Mouse (Mus musculus) liver, embryonic 14.5 days (tissue): ENCODE results near the gene Bloc1s3. TPM values are rescaled to one million over a fixed set of nuclear protein-coding genes. Genes with fewer than 3 reads are reported as not detected.
A peak's percentile ranks its signal among the peaks of the same experiment; 100 is the strongest.

Experiments used
- ATAC-seq: fragments of 200-750 bp; cut with Nextera tagmentation; 2 replicates; pipeline ENCODE4 v1.8.0; 2017; ENCODE audit warnings: moderate number of reproducible peaks, mild to moderate bottlenecking, moderate library complexity; ENCODE audit not compliant: insufficient read depth
- DNase-seq, 3 experiments: peaks; one replicate each; pipeline ENCODE4 v3.0.0-alpha.2; 2012 to 2013; ENCODE audit warnings: low read depth in 3 of 3, low spot score in 3 of 3
- H3K27ac ChIP-seq: fragments of 300-500 bp; sonication (generic); 2 replicates; pipeline ENCODE4 v1.5.1; 2014; ENCODE audit warnings: moderate library complexity, mild to moderate bottlenecking, control low read depth, inconsistent platforms
- H3K27me3 ChIP-seq: fragments of 300-500 bp; sonication (generic); 2 replicates; pipeline ENCODE4 v1.6.1; 2014; ENCODE audit warnings: mild to moderate bottlenecking, low read length, moderate library complexity; ENCODE audit not compliant: control insufficient read depth, insufficient read depth
- H3K36me3 ChIP-seq: fragments of 300-500 bp; sonication (generic); replicated peaks from 2 replicates; pipeline ENCODE4 v1.6.1; 2014; ENCODE audit warnings: low read depth; ENCODE audit not compliant: control insufficient read depth, insufficient read depth
- H3K4me1 ChIP-seq, 2 experiments: fragments of 200-500 bp in 1 of 2; fragments of 300-500 bp in 1 of 2; sonication (generic) in 1 of 2; replicated peaks; 2 replicates each; pipeline ENCODE4 v1.6.1; 2012 to 2014; ENCODE audit warnings: antibody characterized with exemption in 1 of 2, inconsistent platforms in 1 of 2, low read length in 1 of 2; ENCODE audit not compliant: control insufficient read depth in 2 of 2, insufficient read depth in 2 of 2
- H3K4me2 ChIP-seq: fragments of 300-500 bp; sonication (generic); 2 replicates; pipeline ENCODE4 v1.6.1; 2014; ENCODE audit warnings: low read depth, mild to moderate bottlenecking, control low read depth, moderate library complexity
- H3K4me3 ChIP-seq, 2 experiments: fragments of 200-500 bp in 1 of 2; fragments of 300-500 bp in 1 of 2; sonication (generic) in 1 of 2; 2 replicates each; pipeline ENCODE4 v1.5.1; 2012 to 2014; ENCODE audit warnings: low read depth in 2 of 2, low read length in 2 of 2, mild to moderate bottlenecking in 2 of 2, control low read depth in 1 of 2, inconsistent platforms in 1 of 2, moderate library complexity in 1 of 2; ENCODE audit not compliant: insufficient read depth in 1 of 2
- H3K9ac ChIP-seq: fragments of 300-500 bp; sonication (generic); replicated peaks from 2 replicates; pipeline ENCODE4 v1.6.1; 2014; ENCODE audit warnings: mild to moderate bottlenecking, control low read depth, moderate library complexity
- H3K9me3 ChIP-seq: fragments of 300-500 bp; sonication (generic); 2 replicates; pipeline ENCODE4 v1.6.1; 2016; ENCODE audit warnings: low read length, mixed read lengths; ENCODE audit not compliant: control insufficient read depth
- CTCF ChIP-seq: IDR thresholded peaks from 2 replicates; pipeline ENCODE4 v1.5.1; 2016; ENCODE audit warnings: antibody characterized with exemption, low read depth, control low read depth
- EP300 ChIP-seq: IDR thresholded peaks from 2 replicates; pipeline ENCODE4 v1.6.1; 2016; ENCODE audit warnings: antibody characterized with exemption, low read depth
- WGBS: fragments of 180-500 bp; shearing (Covaris S2); extraction: QIAGEN DNeasy Blood & Tissue Kit; methylation state at CpG from one replicate; pipeline ENCODE4 v1.1.7; 2014; ENCODE audit not compliant: insufficient replicate concordance; 5-methylcytosine and 5-hydroxymethylcytosine counted together
- polyA plus RNA-seq, 2 experiments: library from polyadenylated mRNA; depleted of rRNA in 1 of 2; stranded (reverse) in 1 of 2; unstranded in 1 of 2; fragments of >200 nt; fragmentation: Nextera tagmentation in 1 of 2; extraction: Ambion mirVana in 1 of 2; gene quantifications; 2 replicates each; pipeline versions ENCODE4 v1.2.1 to v1.2.3; 2012 to 2014

Bloc1s3 gene
- polyA plus RNA-seq, 2 experiments, result 0.39 to 2.0 TPM

- Histone ChIP-seq H3K4me2 (no peak overlapping the region), H3K27me3 (no peaks in the 10 kb centered on the region; the same call in 1 of the 2 replicates), H3K9me3 (no peaks in the 10 kb centered on the region), H3K9ac (no peak overlapping the region), H3K4me1 (peaks cover 0 to 2% of the 10 kb centered on the region in 2 experiments; a peak in 1 of 4 replicates), H3K36me3 (no peaks in the 10 kb centered on the region), H3K4me3 (peak overlapping the region in 1 of 2 experiments; percentile 11; a peak in 1 of 4 replicates), H3K27ac (no peak overlapping the region)
- no peak for ATAC-seq
- no peak for TF ChIP-seq EP300
- no peak for TF ChIP-seq CTCF
- DNase-seq, result no peak
- 15% methylated on average over 22 of the region's 22 CpGs for WGBS
Measured at GRCm38 (mm10) chr7:19464367-19465307, 43.5 kb downstream of the Bloc1s3 start.

DNA sequence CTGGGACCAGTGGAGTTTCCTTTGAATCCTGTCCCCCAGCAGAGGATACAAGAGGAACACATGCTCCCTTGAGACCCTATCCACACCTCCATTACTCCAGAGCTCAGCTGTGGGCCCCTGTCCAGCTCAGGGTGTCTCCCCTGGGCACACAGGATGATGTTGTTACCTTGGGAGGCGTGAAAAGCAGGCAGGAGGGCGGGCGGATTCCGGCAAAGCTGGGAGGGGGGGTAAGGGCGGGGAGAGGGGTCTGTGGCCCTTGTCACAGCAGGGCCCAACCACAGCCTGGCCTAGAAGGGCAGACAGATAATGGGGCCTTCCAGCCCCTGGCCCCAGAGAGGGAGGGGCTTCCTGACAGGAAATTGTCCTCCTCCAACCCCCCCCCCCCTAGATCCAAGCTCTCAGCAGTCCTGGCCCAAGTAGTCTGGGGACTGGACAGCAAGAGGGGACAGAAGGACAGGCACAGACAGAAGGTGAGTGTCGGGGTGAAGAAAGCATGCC, 45.2 kb downstream of the Bloc1s3 start, which contains the start of gene Exoc3l2:
TSS of gene Exoc3l2 (plus strand) at position 448 of the 498 bp plus-strand sequence.
- ATAC-seq, result no peak
- Histone ChIP-seq H3K4me3 (peak within 1 kb of the TSS in 1 of 2 experiments; percentile 35; a peak in 2 of 4 replicates), H3K9ac (no peak within 1 kb of the TSS), H3K27me3 (no peaks in the 10 kb centered on the region; the same call in 1 of the 2 replicates), H3K36me3 (no peaks in the 10 kb centered on the region), H3K4me2 (no peak within 1 kb of the TSS), H3K9me3 (no peaks in the 10 kb centered on the region), H3K27ac (no peak within 1 kb of the TSS), H3K4me1 (peaks cover 0 to 2% of the 10 kb centered on the region in 2 experiments; a peak in 1 of 4 replicates)
- TF ChIP-seq EP300 (no peak), CTCF (no peak)
- WGBS, result 7% methylated on average over 6 of the region's 6 CpGs
- DNase-seq, result no peak

- Histone ChIP-seq H3K4me2 (no peak overlapping the region), H3K4me3 (no peak overlapping the region), H3K9ac (no peak overlapping the region), H3K27me3 (no peaks in the 10 kb centered on the region; the same call in 1 of the 2 replicates), H3K27ac (no peak overlapping the region), H3K36me3 (no peaks in the 10 kb centered on the region), H3K4me1 (0 out of 4 replicates have a peak, but pooled peaks cover 0 to 2% of the 10 kb centered on the region in 2 experiments), H3K9me3 (no peaks in the 10 kb centered on the region)
- TF ChIP-seq CTCF, result no peak
- TF ChIP-seq EP300, result no peak
- 16% methylated on average over 4 of the region's 4 CpGs for whole genome bisulfite sequencing
- ATAC-seq (no peak), DNase-seq (no peak)
Measured at GRCm38 (mm10) chr7:19462443-19462842, 45.7 kb downstream of the Bloc1s3 start.

- Histone ChIP-seq H3K9me3 (no peaks in the 10 kb centered on the region), H3K27me3 (no peaks in the 10 kb centered on the region; the same call in 1 of the 2 replicates), H3K4me2 (no peak overlapping the region), H3K27ac (no peak overlapping the region), H3K4me3 (no peak overlapping the region), H3K9ac (no peak overlapping the region), H3K4me1 (0 out of 4 replicates have a peak, but pooled peaks cover 0 to 2% of the 10 kb centered on the region in 2 experiments), H3K36me3 (no peaks in the 10 kb centered on the region)
- peak in 2 of 3 experiments; percentile 17 to 47 for DNase-seq
- TF ChIP-seq CTCF (peak; percentile 88), EP300 (no peak)
- WGBS, result 1% methylated on average over 6 of the region's 6 CpGs
- ATAC-seq, result no peak
Measured at GRCm38 (mm10) chr7:19461488-19461887, 46.7 kb downstream of the Bloc1s3 start.

DNA sequence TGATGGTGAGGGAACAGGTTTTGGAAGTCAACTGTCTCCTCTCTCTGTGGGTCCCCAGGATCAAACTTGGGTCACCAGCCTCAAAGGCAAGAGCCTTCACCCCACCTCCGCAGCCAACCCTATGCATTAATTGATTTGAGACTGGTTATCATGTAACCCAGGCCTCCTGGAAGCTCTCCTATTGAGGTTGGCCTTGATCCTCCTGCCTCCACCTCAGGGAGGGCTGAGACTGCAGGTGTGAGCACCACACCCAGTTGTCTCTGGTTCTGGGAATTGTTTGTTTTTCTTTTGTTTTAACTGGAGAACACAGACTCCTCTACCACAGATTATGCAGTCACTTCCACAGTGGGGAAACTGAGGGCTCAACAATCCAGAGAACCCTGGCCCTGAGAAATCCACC, 47.7 kb downstream of the Bloc1s3 start:
- WGBS, result 57% methylated on average over 1 of the region's 1 CpGs
- Histone ChIP-seq H3K9me3 (no peaks in the 10 kb centered on the region), H3K36me3 (no peaks in the 10 kb centered on the region), H3K9ac (no peak overlapping the region), H3K4me1 (0 out of 4 replicates have a peak, but pooled peaks cover 0 to 2% of the 10 kb centered on the region in 2 experiments), H3K27me3 (no peaks in the 10 kb centered on the region; the same call in 1 of the 2 replicates), H3K4me3 (no peak overlapping the region), H3K27ac (no peak overlapping the region), H3K4me2 (no peak overlapping the region)
- TF ChIP-seq EP300, result no peak
- no peak for TF ChIP-seq CTCF
- DNase-seq, result no peak
- ATAC-seq, result no peak
